Mouse (Mus musculus): ENCODE measurements around the gene Repin1. TPM values are rescaled to one million over a fixed set of nuclear protein-coding genes. Genes with fewer than 3 reads are reported as not detected.

Repin1 gene
- polyA plus RNA-seq, 1 experiment from 2014 or later = 21.0 TPM

DNA sequence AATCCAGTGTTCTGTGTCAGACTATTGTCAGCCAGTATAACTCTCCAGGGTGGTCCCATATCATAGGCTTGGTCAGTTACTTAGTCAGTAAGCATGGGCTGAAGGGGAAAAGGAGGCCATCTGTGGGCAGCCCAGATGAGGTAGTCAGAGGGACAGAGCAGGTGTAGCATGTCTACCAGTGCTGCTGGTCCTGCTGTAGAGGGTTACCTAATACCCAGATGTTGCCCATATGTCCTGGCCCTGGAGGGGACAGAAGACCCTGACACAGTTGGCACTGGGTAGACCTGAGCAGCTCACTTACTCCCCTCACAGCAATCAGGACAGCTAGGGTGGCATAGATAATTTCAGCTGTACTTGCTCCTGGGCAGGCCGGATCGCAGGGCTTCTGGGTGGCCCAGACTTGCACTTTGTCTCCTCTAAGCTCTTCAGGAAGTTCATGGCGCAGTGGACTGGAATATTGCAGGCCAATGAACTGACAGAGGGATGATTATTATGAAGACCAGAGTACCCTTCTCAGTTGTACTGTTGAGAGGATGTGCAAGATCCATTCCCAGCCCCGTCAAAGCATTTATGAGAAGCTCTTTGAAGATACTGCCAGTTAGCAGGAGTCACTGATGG is 27.9 kb upstream of the Repin1 start:
- no peaks in the 10 kb centered on the region for H3K9me3 ChIP-seq
- peaks cover 19% of the 10 kb centered on the region for H3K4me1 ChIP-seq
- H3K4me2 ChIP-seq = no peak overlapping the region
- 75% methylated on average over 4 of the region's 4 CpGs for WGBS
- H3K27me3 ChIP-seq = no peaks in the 10 kb centered on the region
- ATAC-seq (ENCODE audit: insufficient number of reproducible peaks, low FRiP score, low TSS enrichment, low read depth) = no peak
- peaks cover 11% of the 10 kb centered on the region for H3K36me3 ChIP-seq
- no peak overlapping the region for H3K9ac ChIP-seq
- H3K4me3 ChIP-seq = no peak overlapping the region
- H3K27ac ChIP-seq = no peak overlapping the region

DNA sequence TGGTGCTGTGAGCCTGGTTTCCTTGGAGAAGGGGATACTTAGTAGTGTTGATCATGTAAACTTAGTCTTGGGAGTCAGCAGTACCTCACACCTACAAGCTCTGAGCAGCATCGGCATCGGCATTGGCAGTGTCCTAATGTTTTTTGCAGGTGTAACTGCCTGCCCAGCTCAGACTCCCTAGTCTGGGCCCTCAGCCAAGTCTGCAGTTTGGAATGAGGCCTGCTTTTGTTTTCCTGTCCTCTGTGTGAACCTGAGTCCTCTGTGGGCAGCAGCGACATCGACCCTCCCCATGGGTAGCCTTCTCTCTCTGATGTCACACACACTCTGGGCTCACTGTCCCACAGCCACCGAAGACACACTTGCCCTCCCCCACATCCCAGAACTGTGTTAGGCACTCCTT is 27.4 kb upstream of the Repin1 start:
- ATAC-seq (ENCODE audit: insufficient number of reproducible peaks, low FRiP score, low TSS enrichment, low read depth) = no peak
- H3K4me3 ChIP-seq = no peak overlapping the region
- H3K27me3 ChIP-seq = no peaks in the 10 kb centered on the region
- no peak overlapping the region for H3K9ac ChIP-seq
- WGBS = 28% methylated on average over 5 of the region's 5 CpGs
- H3K4me2 ChIP-seq = no peak overlapping the region
- no peak overlapping the region for H3K27ac ChIP-seq
- no peaks in the 10 kb centered on the region for H3K9me3 ChIP-seq
- peaks cover 19% of the 10 kb centered on the region for H3K4me1 ChIP-seq
- H3K36me3 ChIP-seq = peaks cover 11% of the 10 kb centered on the region

DNA sequence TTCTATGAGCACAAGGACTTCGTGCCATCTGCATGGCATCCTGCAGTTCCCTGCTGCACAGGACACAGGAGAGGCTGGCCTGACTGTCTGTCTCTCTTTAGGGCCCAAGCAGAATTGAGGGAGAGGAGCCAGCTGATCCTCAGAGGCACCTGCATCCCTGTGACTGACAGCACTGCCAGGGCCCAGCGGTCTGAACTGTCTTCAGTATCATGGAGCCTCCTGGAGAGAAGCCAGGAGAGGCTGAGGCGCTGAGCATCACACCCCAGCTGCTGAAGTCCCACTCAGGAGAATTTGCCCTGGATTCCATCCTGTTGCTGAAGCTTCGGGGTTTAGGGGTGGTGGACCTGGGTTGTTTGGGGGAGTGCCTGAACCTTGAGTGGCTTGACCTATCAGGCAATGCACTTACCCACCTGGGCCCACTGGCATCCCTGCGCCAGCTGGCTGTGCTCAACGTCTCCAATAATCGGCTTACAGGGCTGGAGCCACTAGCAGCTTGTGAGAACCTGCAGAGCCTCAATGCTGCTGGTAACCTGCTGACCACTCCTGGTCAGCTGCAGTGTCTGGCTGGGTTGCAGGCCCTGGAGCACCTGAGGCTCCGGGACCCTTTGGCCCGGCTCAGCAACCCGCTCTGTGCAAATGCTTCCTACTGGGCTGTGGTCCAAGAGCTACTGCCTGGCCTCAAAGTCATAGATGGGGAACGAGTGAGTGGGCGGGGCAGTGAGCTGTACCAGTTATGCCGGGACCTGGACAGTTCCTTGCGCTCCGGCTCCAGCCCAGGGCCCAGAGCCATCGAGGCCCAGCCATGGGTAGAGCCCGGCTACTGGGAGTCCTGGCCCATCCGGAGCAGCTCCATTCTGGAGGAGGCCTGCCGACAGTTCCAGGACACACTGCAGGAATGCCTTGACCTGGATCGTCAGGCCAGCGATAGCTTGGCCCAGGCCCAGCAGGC is 25.4 kb upstream of the Repin1 start:
- Histone ChIP-seq H3K27me3 (no peaks in the 10 kb centered on the region), H3K9me3 (no peaks in the 10 kb centered on the region), H3K36me3 (peaks cover 8% of the 10 kb centered on the region; the same call in 1 of the 2 replicates), H3K4me1 (peaks cover 33% of the 10 kb centered on the region), H3K27ac (0 out of 2 replicates have a peak overlapping the region, but pooled peaks have one; percentile 1), H3K4me2 (no peak overlapping the region), H3K9ac (no peak overlapping the region), H3K4me3 (no peak overlapping the region)
- no peak; the same call in 1 of the 2 replicates for ATAC-seq (ENCODE audit: insufficient number of reproducible peaks, low FRiP score, low TSS enrichment, low read depth)
- 71% methylated on average over 21 of the region's 21 CpGs for WGBS

DNA sequence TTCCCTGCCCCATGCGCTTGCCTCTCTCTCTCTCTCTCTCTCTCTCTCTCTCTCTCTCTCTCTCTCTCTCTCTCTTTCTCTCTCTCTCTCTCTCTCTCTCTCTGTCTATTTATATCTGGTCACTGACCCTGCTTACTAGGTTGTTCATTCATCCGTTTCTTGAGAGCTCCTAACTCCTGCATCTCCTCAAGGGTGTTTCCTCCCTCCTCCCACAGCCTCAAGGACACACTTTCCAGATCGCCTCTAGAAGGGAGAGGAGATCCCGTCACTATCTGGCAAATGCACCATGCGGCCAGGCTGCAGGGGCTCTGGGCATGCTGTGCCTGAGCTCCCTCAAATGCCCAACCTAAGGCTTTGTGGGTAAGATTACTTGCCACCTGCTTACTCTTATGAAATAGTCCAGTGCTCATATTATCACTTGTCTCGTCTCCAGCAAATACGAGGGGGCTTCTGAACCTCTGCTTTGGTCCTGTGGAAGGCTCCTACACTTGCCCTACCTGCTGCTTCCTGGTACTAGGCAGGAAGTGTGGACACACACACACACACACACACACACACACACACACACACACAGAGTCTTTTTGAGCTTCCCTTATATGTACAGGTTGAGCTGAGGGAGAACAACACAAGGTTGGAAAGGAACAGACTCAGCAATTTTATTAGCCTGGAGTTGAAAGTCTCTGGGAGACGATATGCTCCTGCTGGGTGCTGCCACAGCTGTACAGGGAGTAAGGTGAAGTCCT is 24.4 kb upstream of the Repin1 start:
- H3K4me3 ChIP-seq = no peak overlapping the region
- peaks cover 34% of the 10 kb centered on the region for H3K4me1 ChIP-seq
- H3K9ac ChIP-seq = no peak overlapping the region
- WGBS = 78% methylated on average over 8 of the region's 8 CpGs
- ATAC-seq (ENCODE audit: insufficient number of reproducible peaks, low FRiP score, low TSS enrichment, low read depth) = no peak
- no peaks in the 10 kb centered on the region for H3K27me3 ChIP-seq
- H3K4me2 ChIP-seq = no peak overlapping the region
- no peaks in the 10 kb centered on the region for H3K9me3 ChIP-seq
- no peak overlapping the region for H3K27ac ChIP-seq
- peaks cover 6% of the 10 kb centered on the region; the same call in 1 of the 2 replicates for H3K36me3 ChIP-seq

DNA sequence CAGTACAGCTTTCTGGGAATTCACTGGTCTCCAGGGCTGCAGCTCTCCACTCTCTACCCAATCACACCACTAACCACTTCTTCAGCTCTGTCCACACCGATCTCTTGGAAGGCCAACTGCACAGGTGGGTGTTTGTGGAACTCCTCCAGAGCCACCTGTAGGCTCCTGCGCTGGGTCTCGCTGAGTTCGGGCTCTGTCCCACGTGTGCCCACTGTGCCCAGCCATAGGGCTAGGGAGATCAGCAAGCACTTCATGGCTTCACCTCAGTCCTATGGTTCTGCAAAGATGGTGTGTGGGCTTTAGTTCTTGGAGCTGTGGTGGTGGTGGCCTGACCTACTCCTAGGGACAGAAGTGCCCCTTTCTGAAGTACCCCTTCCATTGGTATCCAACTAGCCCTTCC is 21.7 kb upstream of the Repin1 start:
- Histone ChIP-seq H3K4me3 (no peak overlapping the region), H3K27me3 (no peaks in the 10 kb centered on the region), H3K4me2 (no peak overlapping the region), H3K36me3 (no peaks in the 10 kb centered on the region), H3K27ac (peak overlapping the region; percentile 50; the same call in 1 of the 2 replicates), H3K9ac (no peak overlapping the region), H3K9me3 (no peaks in the 10 kb centered on the region), H3K4me1 (peaks cover 23% of the 10 kb centered on the region)
- WGBS = 89% methylated on average over 5 of the region's 5 CpGs
- no peak for ATAC-seq (ENCODE audit: insufficient number of reproducible peaks, low FRiP score, low TSS enrichment, low read depth)

DNA sequence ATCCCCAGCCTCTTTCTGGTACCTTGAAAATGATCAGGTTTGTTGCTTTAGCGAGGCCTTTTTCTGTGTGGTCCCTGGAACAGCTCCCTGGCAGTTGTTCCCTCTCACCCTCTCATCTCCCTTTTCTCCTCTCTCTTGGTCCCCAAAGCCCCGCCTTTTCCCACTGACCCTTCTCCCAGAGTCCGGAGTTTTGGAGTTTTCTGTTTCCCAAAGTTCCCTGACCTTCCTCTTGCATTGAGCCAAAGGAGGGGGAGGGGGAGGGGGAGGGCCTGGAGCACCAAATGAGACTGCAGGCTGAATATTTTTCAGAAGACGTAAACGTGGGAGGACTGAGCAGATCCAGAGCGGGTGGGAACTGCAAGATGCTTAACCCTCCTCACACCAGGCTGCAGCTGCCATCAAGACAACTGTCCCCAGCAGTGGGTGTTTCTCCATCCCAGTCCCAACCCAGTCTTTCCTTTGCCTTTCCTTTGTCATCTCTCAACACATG is 21.1 kb upstream of the Repin1 start, which contains the start of gene Rarres2:
Gene Rarres2, minus strand, starts transcription at position 218 of the 490 bp plus-strand sequence.
- WGBS = 14% methylated on average over 6 of the region's 6 CpGs
- Histone ChIP-seq H3K27me3 (no peaks in the 10 kb centered on the region), H3K9ac (no peak within 1 kb of the TSS), H3K4me3 (no peak within 1 kb of the TSS), H3K36me3 (no peaks in the 10 kb centered on the region), H3K27ac (peak within 1 kb of the TSS; percentile 50), H3K4me2 (no peak within 1 kb of the TSS; the same call in 1 of the 2 replicates), H3K9me3 (no peaks in the 10 kb centered on the region), H3K4me1 (peaks cover 23% of the 10 kb centered on the region)
- ATAC-seq (ENCODE audit: insufficient number of reproducible peaks, low FRiP score, low TSS enrichment, low read depth) = 0 out of 2 replicates have a peak, but pooled peaks have one; percentile 26

DNA sequence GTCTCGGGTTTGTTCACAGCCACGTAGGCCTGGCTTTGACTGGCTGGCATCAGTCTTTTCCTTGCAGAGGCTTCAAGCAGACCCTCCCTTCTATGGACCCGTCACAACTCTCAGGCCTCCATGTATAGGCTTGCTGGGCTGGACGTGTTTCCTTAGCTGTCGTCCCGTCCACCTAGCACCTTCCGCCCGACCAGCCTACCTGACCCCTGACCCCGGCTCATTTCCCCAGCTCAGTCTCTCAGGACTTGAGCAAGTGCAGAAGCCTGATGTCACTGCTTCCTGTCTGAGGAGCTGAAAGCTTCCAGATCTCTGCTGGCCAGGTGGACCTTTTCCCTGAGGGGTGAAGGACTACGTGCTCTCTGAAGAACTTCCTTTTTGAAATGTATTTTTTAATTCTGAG is 20.4 kb upstream of the Repin1 start:
- H3K27ac ChIP-seq = peak overlapping the region; percentile 50; the same call in 1 of the 2 replicates
- H3K4me1 ChIP-seq = peaks cover 21% of the 10 kb centered on the region
- no peaks in the 10 kb centered on the region for H3K9me3 ChIP-seq
- no peak for ATAC-seq (ENCODE audit: insufficient number of reproducible peaks, low FRiP score, low TSS enrichment, low read depth)
- H3K4me3 ChIP-seq = no peak overlapping the region
- no peak overlapping the region for H3K4me2 ChIP-seq
- H3K9ac ChIP-seq = no peak overlapping the region
- H3K27me3 ChIP-seq = no peaks in the 10 kb centered on the region
- 38% methylated on average over 10 of the region's 10 CpGs for WGBS
- no peaks in the 10 kb centered on the region for H3K36me3 ChIP-seq

DNA sequence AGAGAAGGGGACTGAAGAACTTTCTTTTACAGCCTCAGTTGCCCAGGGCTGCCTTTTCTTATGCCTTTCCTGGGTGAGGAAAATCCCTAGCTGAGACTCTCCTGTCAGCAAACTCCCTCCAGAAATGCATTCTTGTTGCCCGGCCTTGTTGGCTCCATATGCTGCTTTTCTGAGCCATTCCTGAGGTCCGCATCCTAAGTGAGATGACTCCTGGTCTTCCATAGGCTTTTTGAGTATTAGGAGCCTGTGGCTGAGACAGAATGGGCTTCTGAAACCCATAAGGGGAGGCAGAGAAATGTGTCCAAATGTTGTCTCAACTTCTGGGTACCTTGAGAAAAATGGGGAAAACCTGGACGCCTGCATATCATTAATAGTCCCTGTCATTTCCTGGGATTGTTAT is 19.7 kb upstream of the Repin1 start:
- no peak for ATAC-seq (ENCODE audit: insufficient number of reproducible peaks, low FRiP score, low TSS enrichment, low read depth)
- 59% methylated on average over 3 of the region's 3 CpGs for WGBS

DNA sequence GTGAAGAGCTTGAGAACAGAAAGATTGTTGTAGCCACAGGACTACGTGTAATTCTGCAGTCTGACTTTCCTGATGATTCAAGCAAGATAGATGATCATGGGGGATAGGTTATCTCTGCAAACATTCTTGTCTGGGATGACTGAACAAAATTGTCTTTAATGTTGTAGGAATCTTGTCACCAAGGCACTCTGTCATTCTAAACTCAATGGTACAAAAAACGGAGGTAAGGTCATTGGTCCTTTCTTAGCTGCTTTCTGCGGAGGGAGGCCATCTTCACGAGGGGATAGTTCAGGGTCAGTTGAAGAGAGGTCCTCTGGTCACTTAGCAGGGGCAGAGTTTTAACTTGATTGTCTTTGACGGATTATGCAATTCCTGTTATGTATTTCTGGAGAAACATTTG is 14.9 kb upstream of the Repin1 start:
- ATAC-seq (ENCODE audit: insufficient number of reproducible peaks, low FRiP score, low TSS enrichment, low read depth) = no peak
- WGBS = 48% methylated on average over 5 of the region's 5 CpGs

More for the DNA sequence above, 19.7 kb upstream of the Repin1 start:
- Histone ChIP-seq H3K4me2 (no peak overlapping the region), H3K27me3 (no peaks in the 10 kb centered on the region), H3K9ac (no peak overlapping the region), H3K36me3 (no peaks in the 10 kb centered on the region), H3K4me1 (peaks cover 15% of the 10 kb centered on the region), H3K27ac (0 out of 2 replicates have a peak overlapping the region, but pooled peaks have one; percentile 33), H3K4me3 (no peak overlapping the region), H3K9me3 (no peaks in the 10 kb centered on the region)

DNA sequence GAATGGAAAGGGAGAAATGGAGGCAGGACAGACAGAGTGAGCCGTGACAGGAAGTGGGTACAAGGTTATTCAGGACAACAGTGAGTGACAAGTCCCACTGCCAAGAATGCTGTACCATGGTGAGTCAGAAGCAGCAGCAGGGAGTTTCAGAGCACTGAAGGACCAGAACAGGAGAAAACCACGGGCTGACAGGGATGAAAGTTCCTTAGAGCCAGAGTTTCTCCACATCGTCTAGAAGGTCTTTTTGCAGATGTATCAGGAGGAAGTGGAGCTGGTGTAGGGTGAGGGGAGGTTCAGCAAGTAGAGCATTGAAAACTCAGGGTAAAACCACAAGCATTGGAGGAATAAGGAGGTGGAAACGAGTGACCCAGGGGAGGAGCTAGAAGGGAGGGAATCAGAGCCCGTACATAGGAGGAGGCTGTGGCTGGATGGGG is 14.5 kb upstream of the Repin1 start:
- Histone ChIP-seq H3K4me2 (no peak overlapping the region), H3K9ac (no peak overlapping the region), H3K4me1 (no peaks in the 10 kb centered on the region), H3K9me3 (no peaks in the 10 kb centered on the region), H3K4me3 (no peak overlapping the region), H3K27ac (no peak overlapping the region), H3K36me3 (no peaks in the 10 kb centered on the region), H3K27me3 (no peaks in the 10 kb centered on the region)
- 24% methylated on average over 5 of the region's 5 CpGs for WGBS
- ATAC-seq (ENCODE audit: insufficient number of reproducible peaks, low FRiP score, low TSS enrichment, low read depth) = no peak

More for the DNA sequence above, 14.9 kb upstream of the Repin1 start:
- Histone ChIP-seq H3K4me1 (no peaks in the 10 kb centered on the region), H3K36me3 (no peaks in the 10 kb centered on the region), H3K4me3 (no peak overlapping the region), H3K27me3 (no peaks in the 10 kb centered on the region), H3K27ac (no peak overlapping the region), H3K9ac (no peak overlapping the region), H3K4me2 (no peak overlapping the region), H3K9me3 (no peaks in the 10 kb centered on the region)

DNA sequence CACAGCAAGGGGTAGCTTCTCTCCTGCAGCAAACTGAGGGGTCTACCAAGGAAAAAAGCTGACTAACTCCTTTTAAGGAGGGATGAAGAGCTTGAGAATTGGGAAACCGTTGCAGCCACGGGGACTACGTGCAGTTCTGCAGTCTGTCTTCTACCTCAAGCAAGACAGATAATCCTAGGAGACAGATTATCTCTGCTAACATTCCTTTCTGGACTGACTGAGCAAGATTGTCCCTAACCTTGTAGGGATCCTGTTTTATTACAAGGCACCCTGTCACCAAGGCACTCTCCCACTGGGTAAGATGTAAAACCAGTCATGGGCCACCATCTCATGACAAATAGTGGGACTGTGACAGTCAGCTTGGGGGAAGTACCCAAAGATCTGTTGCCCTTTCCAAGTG is 12.4 kb upstream of the Repin1 start:
- Histone ChIP-seq H3K4me3 (no peak overlapping the region), H3K27me3 (no peaks in the 10 kb centered on the region), H3K4me2 (no peak overlapping the region), H3K4me1 (no peaks in the 10 kb centered on the region), H3K9ac (no peak overlapping the region), H3K9me3 (no peaks in the 10 kb centered on the region), H3K27ac (no peak overlapping the region), H3K36me3 (no peaks in the 10 kb centered on the region)
- ATAC-seq (ENCODE audit: insufficient number of reproducible peaks, low FRiP score, low TSS enrichment, low read depth) = no peak
- 63% methylated on average over 3 of the region's 3 CpGs for WGBS

Measured in limb, embryonic 15.5 days (tissue).